In the genomic region with DNA sequence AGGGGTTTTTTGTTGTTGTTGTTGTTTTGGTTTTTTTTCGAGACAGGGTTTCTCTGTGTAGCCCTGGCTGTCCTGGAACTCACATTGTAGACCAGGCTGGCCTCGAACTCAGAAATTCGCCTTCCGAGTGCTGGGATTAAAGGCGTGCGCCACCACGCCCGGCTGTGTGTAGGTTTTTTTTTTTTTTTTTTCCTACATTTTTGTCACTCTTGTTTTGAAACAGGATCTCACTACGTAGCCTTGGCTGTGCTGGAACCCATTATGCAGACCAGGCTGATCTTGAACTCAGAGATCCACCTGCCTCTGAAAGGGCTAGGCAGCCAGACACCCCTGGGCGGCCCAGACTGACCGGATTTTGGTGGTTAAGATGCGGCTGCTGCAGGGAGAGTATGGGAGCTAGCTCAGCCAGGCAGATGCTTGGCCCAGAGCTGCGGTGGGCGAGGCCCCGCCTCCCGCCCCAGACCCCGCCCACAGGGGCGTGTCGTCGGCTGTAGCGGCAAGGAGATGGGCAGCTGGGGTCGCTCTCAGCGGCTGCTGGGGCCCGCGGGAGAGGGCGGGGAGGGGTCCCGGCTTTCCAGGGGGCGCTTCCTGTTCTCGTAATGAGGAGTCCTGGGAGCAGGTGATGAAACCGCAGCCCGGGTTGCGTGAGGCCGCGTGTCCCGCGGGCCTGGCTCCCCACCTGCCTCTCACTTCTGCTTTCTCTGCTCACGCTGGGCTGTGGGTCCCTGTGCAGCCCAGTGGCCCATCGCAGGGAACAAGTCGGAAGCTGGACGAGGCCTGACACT, we compare ENCODE assay signal across 8 mouse cellular contexts. TPM values are rescaled to one million over a fixed set of nuclear protein-coding genes. Genes with fewer than 3 reads are reported as not detected.
DNase-seq lines count a peak whose midpoint lies in the region; ATAC-seq lines count a peak whose summit lies in the region.

No protein-coding gene starts in this region.

- peak; percentile 93 for ATAC-seq in hindbrain, embryonic 12.5 days (ENCODE audit: low FRiP score)
- peak; percentile 90 for ATAC-seq in megakaryocyte-erythroid progenitor cell, adult 5-6 weeks (replicated peaks; ENCODE audit: low FRiP score, low TSS enrichment, poor library complexity, severe bottlenecking)

- H3K4me3 ChIP-seq in hindbrain, embryonic 12.5 days = peak overlapping the region; percentile 48

- peak overlapping the region; percentile 71 for H3K4me2 ChIP-seq in hindbrain, embryonic 12.5 days (replicated peaks)

- 13% methylated on average over 40 of the region's 40 CpGs for WGBS in hindbrain, embryonic 12.5 days

- intact Hi-C loops in left cerebral cortex, postnatal 14 days (cut with DNase I) = no loop called here

- DNase-seq in R1 (ENCODE audit: low read depth, low spot score) (peak; percentile 82), adipocyte (ENCODE audit: low spot score) (no peak)
- DNase-seq in cerebellum, postnatal 10 days = peak; percentile 73 to 81
- DNase-seq in frontal cortex, postnatal 14 days (ENCODE audit: low spot score in 2 of 2) = peak; percentile 47 to 59
- DNase-seq in left cerebral cortex, postnatal 14 days (ENCODE audit: low spot score in 2 of 2) = peak; percentile 61 to 63
- peak; percentile 67 for DNase-seq in right cerebral cortex, postnatal 14 days

- H3K9me3 ChIP-seq in hindbrain, embryonic 12.5 days (replicated peaks) = no peaks in the 10 kb centered on the region

- H3K4me1 ChIP-seq in hindbrain, embryonic 12.5 days = peaks cover 7% of the 10 kb centered on the region

- peak overlapping the region; percentile 64 for H3K9ac ChIP-seq in hindbrain, embryonic 12.5 days

- no peak overlapping the region for H3K27ac ChIP-seq in hindbrain, embryonic 12.5 days

- no peaks in the 10 kb centered on the region for H3K36me3 ChIP-seq in hindbrain, embryonic 12.5 days

- H3K27me3 ChIP-seq in hindbrain, embryonic 12.5 days = peaks cover 16% of the 10 kb centered on the region

RNA-seq across cellular contexts. Expression of gene Tmem161a, which starts 13.9 kb away (rescaled TPM):
- 43.9 and 47.9 TPM in 2 replicates for polyA plus RNA-seq in hindbrain, embryonic 12.5 days (2016; fragmentation: Nextera tagmentation; extraction: Ambion mirVana)
- 10 to 100 TPM; 51.3 to 53.2 TPM for total RNA-seq in left cerebral cortex, postnatal 14 days (2021)
- 40.0 and 40.9 TPM in 2 replicates for total RNA-seq in megakaryocyte-erythroid progenitor cell, adult 5-6 weeks (2014; fragmentation: Nextera tagmentation)
- total RNA-seq in megakaryocyte-erythroid progenitor cell, adult 5-6 weeks (2017) = 12.2 and 18.0 TPM in 2 replicates

RNA-seq across cellular contexts. Expression of gene Mef2b, which starts 18.8 kb away (rescaled TPM):
- 0.32 and 0.70 TPM in 2 replicates for polyA plus RNA-seq in hindbrain, embryonic 12.5 days (2016; fragmentation: Nextera tagmentation; extraction: Ambion mirVana)
- total RNA-seq in left cerebral cortex, postnatal 14 days (2021) = not detected
- total RNA-seq in megakaryocyte-erythroid progenitor cell, adult 5-6 weeks (2014; fragmentation: Nextera tagmentation) = 0.46 and 0.92 TPM in 2 replicates
- not detected in 2 replicates for total RNA-seq in megakaryocyte-erythroid progenitor cell, adult 5-6 weeks (2017)

RNA-seq across cellular contexts. Expression of gene Borcs8, which starts 19.0 kb away (rescaled TPM):
- polyA plus RNA-seq in hindbrain, embryonic 12.5 days (2016; fragmentation: Nextera tagmentation; extraction: Ambion mirVana) = 38.2 and 42.1 TPM in 2 replicates
- total RNA-seq in left cerebral cortex, postnatal 14 days (2021) = 10 to 100 TPM; 44.3 to 48.7 TPM
- 50.6 and 63.7 TPM in 2 replicates for total RNA-seq in megakaryocyte-erythroid progenitor cell, adult 5-6 weeks (2014; fragmentation: Nextera tagmentation)
- total RNA-seq in megakaryocyte-erythroid progenitor cell, adult 5-6 weeks (2017) = 28.6 and 44.9 TPM in 2 replicates

RNA-seq across cellular contexts. Expression of gene Rfxank, which starts 19.3 kb away (rescaled TPM):
- 17.0 and 21.0 TPM in 2 replicates for polyA plus RNA-seq in hindbrain, embryonic 12.5 days (2016; fragmentation: Nextera tagmentation; extraction: Ambion mirVana)
- 1 to 10 TPM; 9.2 to 9.6 TPM for total RNA-seq in left cerebral cortex, postnatal 14 days (2021)
- total RNA-seq in megakaryocyte-erythroid progenitor cell, adult 5-6 weeks (2014; fragmentation: Nextera tagmentation) = 5.6 and 10.7 TPM in 2 replicates
- total RNA-seq in megakaryocyte-erythroid progenitor cell, adult 5-6 weeks (2017) = 9.1 and 18.3 TPM in 2 replicates

RNA-seq across cellular contexts. Expression of gene Nr2c2ap, which starts 27.1 kb away (rescaled TPM):
- polyA plus RNA-seq in hindbrain, embryonic 12.5 days (2016; fragmentation: Nextera tagmentation; extraction: Ambion mirVana) = 24.7 and 27.2 TPM in 2 replicates
- 10 to 100 TPM; 25.5 to 28.1 TPM for total RNA-seq in left cerebral cortex, postnatal 14 days (2021)
- 41.3 and 47.8 TPM in 2 replicates for total RNA-seq in megakaryocyte-erythroid progenitor cell, adult 5-6 weeks (2014; fragmentation: Nextera tagmentation)
- 6.7 and 16.3 TPM in 2 replicates for total RNA-seq in megakaryocyte-erythroid progenitor cell, adult 5-6 weeks (2017)
